Mouse (Mus musculus) CH12.LX (cell line): ENCODE data around the gene Efna1. TPM values are rescaled to one million over a fixed set of nuclear protein-coding genes. Genes with fewer than 3 reads are reported as not detected.

Experiments used
- DNase-seq: peaks from one replicate; pipeline ENCODE4 v3.0.0-alpha.2; 2013; ENCODE audit errors: extremely low read depth
- H3K27ac ChIP-seq: 2 replicates; pipeline ENCODE4 v1.5.1; 2012; ENCODE audit warnings: low read depth, mild to moderate bottlenecking, control low read depth, moderate library complexity; ENCODE audit not compliant: insufficient read depth
- H3K27me3 ChIP-seq: replicated peaks from 2 replicates; pipeline ENCODE3; 2012; ENCODE audit warnings: inconsistent platforms
- H3K36me3 ChIP-seq, 2 experiments: replicated peaks in 1 of 2; 2 replicates each; pipeline versions ENCODE3 to v1.6.1; 2012; ENCODE audit warnings: inconsistent platforms in 1 of 2, low read length in 1 of 2, mild to moderate bottlenecking in 1 of 2, mixed read lengths in 1 of 2, moderate library complexity in 1 of 2; ENCODE audit not compliant: control insufficient read depth in 1 of 2, insufficient read depth in 1 of 2
- H3K4me1 ChIP-seq, 2 experiments: 2 replicates each; pipeline ENCODE4 v1.6.1; 2012; ENCODE audit warnings: inconsistent platforms in 1 of 2, moderate library complexity in 1 of 2; ENCODE audit not compliant: insufficient read depth in 2 of 2, control insufficient read depth in 1 of 2
- H3K4me2 ChIP-seq: 2 replicates; pipeline ENCODE4 v1.6.1; 2012; ENCODE audit warnings: low read depth, mild to moderate bottlenecking, control low read depth; ENCODE audit not compliant: poor library complexity, insufficient read depth, severe bottlenecking
- H3K4me3 ChIP-seq, 3 experiments: fragments of 150-350 bp in 1 of 3; sonication (generic) in 1 of 3; replicated peaks in 1 of 3; 2 replicates each; pipeline versions ENCODE3 to v1.5.1; 2011 to 2012; ENCODE audit warnings: low read depth in 2 of 3, low read length in 2 of 3, mild to moderate bottlenecking in 2 of 3, moderate library complexity in 2 of 3, control low read depth in 1 of 3, improper control_type of control experiment in 1 of 3, inconsistent platforms in 1 of 3, mixed read lengths in 1 of 3; ENCODE audit not compliant: poor library complexity in 1 of 3
- H3K79me2 ChIP-seq: replicated peaks from 2 replicates; pipeline ENCODE4 v1.6.1; 2012; ENCODE audit warnings: mild to moderate bottlenecking, moderate library complexity; ENCODE audit not compliant: control insufficient read depth, poor library complexity, insufficient read depth, severe bottlenecking; ENCODE audit errors: extremely low read depth
- H3K9ac ChIP-seq: 2 replicates; pipeline ENCODE4 v1.6.1; 2012; ENCODE audit warnings: low read depth, mild to moderate bottlenecking, control low read depth, moderate library complexity; ENCODE audit not compliant: insufficient read depth
- H3K9me3 ChIP-seq: replicated peaks from 2 replicates; pipeline ENCODE3; 2012; ENCODE audit warnings: low read length, inconsistent platforms, mixed read lengths
- CHD1 ChIP-seq: IDR thresholded peaks from 2 replicates; pipeline ENCODE4 v1.6.1; 2012; ENCODE audit warnings: low read depth, low read length, improper control_type of control experiment, inconsistent platforms
- CTCF ChIP-seq, 2 experiments: IDR thresholded peaks in 1 of 2; conservative IDR thresholded peaks in 1 of 2; 2 replicates each; pipeline ENCODE4 v1.5.1; 2011 to 2012; ENCODE audit warnings: low read depth in 2 of 2, low read length in 2 of 2, improper control_type of control experiment in 1 of 2, inconsistent platforms in 1 of 2, mild to moderate bottlenecking in 1 of 2, moderate library complexity in 1 of 2
- E2F4 ChIP-seq: IDR thresholded peaks from 2 replicates; pipeline ENCODE4 v1.6.1; 2011; ENCODE audit warnings: low read depth, low read length, improper control_type of control experiment; ENCODE audit not compliant: insufficient replicate concordance
- ELF1 ChIP-seq: IDR thresholded peaks from 2 replicates; pipeline ENCODE4 v1.6.1; 2014; ENCODE audit warnings: low read depth, mild to moderate bottlenecking, inconsistent platforms, low read length, improper control_type of control experiment
- EP300 ChIP-seq: IDR thresholded peaks from 2 replicates; pipeline ENCODE4 v1.6.1; 2011; ENCODE audit warnings: low read length, improper control_type of control experiment
- ETS1 ChIP-seq: conservative IDR thresholded peaks from 2 replicates; pipeline ENCODE4 v1.6.1; 2012; ENCODE audit warnings: low read depth, mild to moderate bottlenecking, inconsistent platforms, low read length, improper control_type of control experiment, moderate library complexity
- HCFC1 ChIP-seq: IDR thresholded peaks from 2 replicates; pipeline ENCODE4 v1.6.1; 2012; ENCODE audit warnings: low read depth, mild to moderate bottlenecking, inconsistent platforms, low read length, improper control_type of control experiment
- IRF4 ChIP-seq: IDR thresholded peaks from 2 replicates; pipeline ENCODE4 v1.6.1; 2014; ENCODE audit warnings: low read depth, mild to moderate bottlenecking, inconsistent platforms, low read length, improper control_type of control experiment
- JUN ChIP-seq: IDR thresholded peaks from 2 replicates; pipeline ENCODE4 v1.6.1; 2011; ENCODE audit warnings: low read depth, mild to moderate bottlenecking, low read length, improper control_type of control experiment, moderate library complexity; ENCODE audit not compliant: insufficient read depth
- JUND ChIP-seq: conservative IDR thresholded peaks from 2 replicates; pipeline ENCODE4 v1.6.1; 2011; ENCODE audit warnings: low read depth, low read length, improper control_type of control experiment
- KAT2A ChIP-seq: IDR thresholded peaks from 2 replicates; pipeline ENCODE4 v1.6.1; 2012; ENCODE audit warnings: low read length, improper control_type of control experiment, inconsistent platforms; ENCODE audit not compliant: insufficient replicate concordance
- MAX ChIP-seq: IDR thresholded peaks from 2 replicates; pipeline ENCODE4 v1.6.1; 2011; ENCODE audit warnings: low read length, improper control_type of control experiment
- MAZ ChIP-seq: IDR thresholded peaks from 2 replicates; pipeline ENCODE4 v1.6.1; 2012; ENCODE audit warnings: low read depth, mild to moderate bottlenecking, inconsistent platforms, low read length, improper control_type of control experiment, moderate library complexity
- MEF2A ChIP-seq: IDR thresholded peaks from 2 replicates; pipeline ENCODE4 v1.6.1; 2014; ENCODE audit warnings: low read depth, mild to moderate bottlenecking, inconsistent platforms, low read length, improper control_type of control experiment, borderline replicate concordance
- MXI1 ChIP-seq: IDR thresholded peaks from 2 replicates; pipeline ENCODE4 v1.6.1; 2011; ENCODE audit warnings: mild to moderate bottlenecking, low read depth, low read length, improper control_type of control experiment
- NRF1 ChIP-seq: IDR thresholded peaks from 2 replicates; pipeline ENCODE4 v1.6.1; 2014; ENCODE audit warnings: low read depth, mild to moderate bottlenecking, inconsistent platforms, low read length, improper control_type of control experiment, moderate library complexity
- PAX5 ChIP-seq: IDR thresholded peaks from 2 replicates; pipeline ENCODE4 v1.6.1; 2012; ENCODE audit warnings: low read length, inconsistent platforms, mixed read lengths
- RAD21 ChIP-seq: IDR thresholded peaks from 2 replicates; pipeline ENCODE4 v1.6.1; 2011; ENCODE audit warnings: low read depth, mild to moderate bottlenecking, low read length, improper control_type of control experiment, moderate library complexity
- RCOR1 ChIP-seq: conservative IDR thresholded peaks from 2 replicates; pipeline ENCODE4 v1.6.1; 2012; ENCODE audit warnings: low read depth, mild to moderate bottlenecking, inconsistent platforms, low read length, improper control_type of control experiment
- SIN3A ChIP-seq: IDR thresholded peaks from 2 replicates; pipeline ENCODE4 v1.6.1; 2012; ENCODE audit warnings: low read length, improper control_type of control experiment, inconsistent platforms
- SMC3 ChIP-seq: IDR thresholded peaks from 2 replicates; pipeline ENCODE4 v1.6.1; 2011; ENCODE audit warnings: low read depth, low read length, improper control_type of control experiment
- TBP ChIP-seq: conservative IDR thresholded peaks from 2 replicates; pipeline ENCODE4 v1.6.1; 2011; ENCODE audit warnings: low read depth, low read length, improper control_type of control experiment
- TCF12 ChIP-seq: IDR thresholded peaks from 2 replicates; pipeline ENCODE4 v1.6.1; 2014; ENCODE audit warnings: low read depth, mild to moderate bottlenecking, inconsistent platforms, low read length, improper control_type of control experiment
- UBTF ChIP-seq: IDR thresholded peaks from 2 replicates; pipeline ENCODE4 v1.6.1; 2012; ENCODE audit warnings: low read depth, mild to moderate bottlenecking, inconsistent platforms, low read length, improper control_type of control experiment, moderate library complexity
- USF1 ChIP-seq: IDR thresholded peaks from 2 replicates; pipeline ENCODE4 v1.6.1; 2014; ENCODE audit warnings: low read depth, mild to moderate bottlenecking, inconsistent platforms, low read length, improper control_type of control experiment
- USF2 ChIP-seq: conservative IDR thresholded peaks from 2 replicates; pipeline ENCODE4 v1.6.1; 2011; ENCODE audit warnings: low read depth, low read length, improper control_type of control experiment
- ZC3H11A ChIP-seq: IDR thresholded peaks from 2 replicates; pipeline ENCODE4 v1.6.1; 2012; ENCODE audit warnings: low read depth, mild to moderate bottlenecking, inconsistent platforms, low read length, improper control_type of control experiment
- ZKSCAN1 ChIP-seq: IDR thresholded peaks from 2 replicates; pipeline ENCODE4 v1.6.1; 2012; ENCODE audit warnings: low read depth, inconsistent platforms, low read length, improper control_type of control experiment, borderline replicate concordance
- ZMIZ1 ChIP-seq: IDR thresholded peaks from 2 replicates; pipeline ENCODE4 v1.6.1; 2012; ENCODE audit warnings: low read depth, mild to moderate bottlenecking, inconsistent platforms, low read length, improper control_type of control experiment
- ZNF384 ChIP-seq: IDR thresholded peaks from 2 replicates; pipeline ENCODE4 v1.6.1; 2012; ENCODE audit warnings: low read depth, low read length, improper control_type of control experiment, inconsistent platforms
- dilution Hi-C: fragments of 300-500 bp; cut with MboI; formaldehyde crosslinking; loops from 2 replicates; pipeline ENCODE4 v1.14.3; 2020; ENCODE audit warnings: low sequenced_read_pairs; ENCODE audit not compliant: extremely low pct_unique_long_range_greater_than_20kb, extremely low pct_ligation_motif_present
- in situ Hi-C: fragments of 300-500 bp; cut with MboI; formaldehyde crosslinking; loops from 3 replicates; pipeline ENCODE4 v1.14.3; 2019; ENCODE audit warnings: low sequenced_read_pairs, low pct_ligation_motif_present, low pct_unique_long_range_greater_than_20kb, mixed read lengths
- polyA plus RNA-seq: library from polyadenylated mRNA; unstranded; fragments of >175 nt; gene quantifications from 2 replicates; pipeline ENCODE4 v1.2.1, GENCODE M21; 2012; ENCODE audit warnings: low read depth; ENCODE audit not compliant: insufficient read length
- total RNA-seq, 2 experiments: library from RNA; depleted of rRNA; stranded (reverse); fragments of 300-350 nt in 1 of 2; fragments of >200 nt in 1 of 2; gene quantifications; 2 replicates each; pipeline ENCODE4 v1.2.3; 2012 to 2014

Efna1 gene
- total and polyA plus RNA-seq, 3 experiments, result 0.70 to 0.93 (median 0.71) TPM

DNA sequence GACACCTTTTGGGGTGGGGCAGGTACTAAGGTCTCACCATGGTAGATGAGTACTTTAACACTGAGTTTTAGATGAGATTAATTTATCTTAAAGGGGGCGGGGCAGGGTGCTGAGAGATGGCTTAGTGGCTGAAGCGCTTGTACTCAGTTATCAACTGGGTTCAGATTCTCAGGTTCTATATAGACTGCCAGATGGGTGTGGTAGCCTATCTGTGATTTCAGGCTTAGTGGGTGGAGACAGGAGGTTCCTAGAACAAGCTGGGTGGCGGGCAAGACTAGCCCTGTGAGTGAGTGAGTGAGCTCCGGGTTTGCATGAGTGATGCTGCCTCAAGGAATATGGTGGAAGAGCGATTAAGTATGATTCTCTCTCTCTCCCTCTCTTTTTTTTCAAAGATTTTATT is 25.9 kb downstream of the Efna1 start:
- Histone ChIP-seq H3K4me3 (no peak overlapping the region), H3K9ac (no peak overlapping the region), H3K36me3 (no peaks in the 10 kb centered on the region), H3K9me3 (peaks cover 5% of the 10 kb centered on the region), H3K27ac (no peak overlapping the region), H3K27me3 (peaks cover 2% of the 10 kb centered on the region), H3K4me1 (peaks cover 15 to 34% of the 10 kb centered on the region in 2 experiments)
- no peak for DNase-seq
- in situ Hi-C loops, result no loop called here
- dilution Hi-C loops, result no loop called here
- TF ChIP-seq ETS1 (no peak), ZKSCAN1 (no peak), PAX5 (no peak), EP300 (no peak), E2F4 (no peak), ZMIZ1 (no peak), SMC3 (no peak), TBP (no peak), NRF1 (no peak), JUN (no peak), CHD1 (no peak), KAT2A (no peak), MEF2A (no peak)
- TF ChIP-seq, all 38 proteins: peak for 0
- Histone ChIP-seq H3K4me2 (no peak overlapping the region), H3K79me2 (no peaks in the 10 kb centered on the region)

DNA sequence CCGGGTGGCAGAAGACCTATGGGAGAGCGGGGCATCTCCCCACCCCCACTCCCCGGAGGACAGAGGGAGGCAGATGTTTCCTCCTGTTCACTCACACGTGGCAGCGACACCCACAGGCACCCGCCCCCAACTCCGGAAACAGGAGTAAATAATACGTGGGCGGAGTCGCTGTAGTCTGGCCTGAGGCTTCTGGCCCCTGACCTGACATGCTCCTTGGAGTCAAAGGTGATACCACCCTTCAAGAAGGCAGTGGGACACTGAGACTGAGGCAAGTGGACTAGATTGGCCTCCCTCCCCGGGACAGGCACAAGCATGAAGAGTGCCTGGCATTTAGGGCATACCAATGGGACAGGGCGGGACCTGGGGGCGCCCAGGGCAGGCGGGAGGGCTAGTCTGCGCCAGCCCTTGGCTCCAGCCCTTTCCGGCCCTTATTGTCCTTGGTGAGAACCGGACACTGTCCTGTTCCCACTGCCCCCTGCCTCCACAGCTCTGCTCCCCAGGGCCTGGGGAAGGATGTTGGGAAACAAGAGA is 29.5 kb downstream of the Efna1 start:
- peak overlapping the region; percentile 52 for H3K9ac ChIP-seq
- H3K27me3 ChIP-seq, result no peaks in the 10 kb centered on the region
- peaks cover 5% of the 10 kb centered on the region for H3K9me3 ChIP-seq
- H3K36me3 ChIP-seq, result peaks cover 14 to 24% of the 10 kb centered on the region in 2 experiments
- peak overlapping the region; percentile 52; the same call in 1 of the 2 replicates for H3K27ac ChIP-seq
- peak overlapping the region; percentile 94 for H3K4me2 ChIP-seq
- DNase-seq, result peak; percentile 90
- peak overlapping the region; percentile 62 to 66 (median 63) for H3K4me3 ChIP-seq
- H3K79me2 ChIP-seq, result peaks cover 17% of the 10 kb centered on the region
- dilution Hi-C loops (no loop called here), in situ Hi-C loops (no loop called here)
- H3K4me1 ChIP-seq, result peaks cover 10 to 47% of the 10 kb centered on the region in 2 experiments
- TF ChIP-seq HCFC1 (peak; percentile 47), NRF1 (peak; percentile 40; the same call in 1 of the 2 replicates), JUN (no peak), ZMIZ1 (no peak), ZKSCAN1 (no peak), MAZ (0 out of 2 replicates have a peak, but pooled peaks have one; percentile 60), CTCF (conservative IDR thresholded peaks at IDR 0.05 in 1 of 2, IDR thresholded peaks at IDR 0.05 in 1 of 2; ENCODE audit: low read depth in 2 of 2, low read length in 2 of 2) (peak in 1 of 2 experiments; percentile 25; a peak in 2 of 4 replicates), JUND (no peak), ELF1 (peak; percentile 74), RCOR1 (peak; percentile 54; the same call in 1 of the 2 replicates), USF1 (no peak; the same call in 1 of the 2 replicates), UBTF (0 out of 2 replicates have a peak, but pooled peaks have one; percentile 10), ZC3H11A (no peak), PAX5 (no peak), TCF12 (peak; percentile 92), E2F4 (no peak), CHD1 (no peak), MXI1 (peak; percentile 97), IRF4 (peak; percentile 70), ZNF384 (no peak), MAX (peak; percentile 91), USF2 (no peak; the same call in 1 of the 2 replicates), MEF2A (no peak; the same call in 1 of the 2 replicates), SIN3A (peak; percentile 93), RAD21 (no peak), TBP (no peak), SMC3 (no peak)
